Mouse (Mus musculus) forebrain, embryonic 11.5 days (tissue): ENCODE data around the gene Abt1. TPM values are rescaled to one million over a fixed set of nuclear protein-coding genes. Genes with fewer than 3 reads are reported as not detected.

Source experiments
- ATAC-seq: fragments of 200-750 bp; cut with Nextera tagmentation; replicated peaks from 2 replicates; pipeline ENCODE4 v1.8.0; 2017; ENCODE audit warnings: moderate TSS enrichment; ENCODE audit not compliant: low FRiP score
- DNase-seq: peaks from one replicate; pipeline ENCODE4 v3.0.0-alpha.2; 2017; ENCODE audit warnings: low spot score
- H3K27ac ChIP-seq: fragments of 300-500 bp; sonication (generic); 2 replicates; pipeline ENCODE4 v1.5.1; 2014; ENCODE audit warnings: low read depth, low read length
- H3K27me3 ChIP-seq: fragments of 300-500 bp; sonication (generic); 2 replicates; pipeline ENCODE4 v1.6.1; 2014; ENCODE audit warnings: mild to moderate bottlenecking, low read length, mixed read lengths; ENCODE audit not compliant: control insufficient read depth, insufficient read depth
- H3K36me3 ChIP-seq: fragments of 300-500 bp; sonication (generic); 2 replicates; pipeline ENCODE4 v1.6.1; 2014; ENCODE audit warnings: mild to moderate bottlenecking, low read length, moderate library complexity, mixed read lengths; ENCODE audit not compliant: control insufficient read depth, insufficient read depth
- H3K4me1 ChIP-seq: fragments of 300-500 bp; sonication (generic); replicated peaks from 2 replicates; pipeline ENCODE4 v1.6.1; 2014; ENCODE audit warnings: low read length, mixed read lengths; ENCODE audit not compliant: control insufficient read depth, insufficient read depth
- H3K4me2 ChIP-seq: fragments of 300-500 bp; sonication (generic); 2 replicates; pipeline ENCODE4 v1.6.1; 2014; ENCODE audit warnings: low read depth, mild to moderate bottlenecking, low read length, moderate library complexity, mixed read lengths; ENCODE audit not compliant: severe bottlenecking
- H3K4me3 ChIP-seq: fragments of 300-500 bp; sonication (generic); 2 replicates; pipeline ENCODE4 v1.5.1; 2014; ENCODE audit warnings: low read depth, low read length
- H3K9ac ChIP-seq: fragments of 300-500 bp; sonication (generic); 2 replicates; pipeline ENCODE4 v1.6.1; 2014; ENCODE audit warnings: low read length
- H3K9me3 ChIP-seq: fragments of 300-500 bp; sonication (generic); 2 replicates; pipeline ENCODE4 v1.6.1; 2016; ENCODE audit warnings: low read length, mixed read lengths; ENCODE audit not compliant: control insufficient read depth
- WGBS: fragments of 180-500 bp; shearing (Covaris S2); extraction: QIAGEN DNeasy Blood & Tissue Kit; methylation state at CpG from one replicate; pipeline ENCODE4 v1.1.7; 2014; 5-methylcytosine and 5-hydroxymethylcytosine counted together
- polyA plus RNA-seq: library from polyadenylated mRNA; unstranded; fragments of >200 nt; fragmentation: Nextera tagmentation; extraction: Ambion mirVana; gene quantifications from 2 replicates; pipeline ENCODE4 v1.2.1, GENCODE M21; 2014

Abt1 gene
- polyA plus RNA-seq, 1 experiment from 2014 or later = 13.0 TPM

GRCm38 (mm10) chr13:23369421-23369765 lies 54.3 kb downstream of the Abt1 start:
- no peak for DNase-seq
- Histone ChIP-seq H3K9ac (peak overlapping the region; percentile 81), H3K27ac (peak overlapping the region; percentile 95), H3K36me3 (no peaks in the 10 kb centered on the region), H3K4me3 (peak overlapping the region; percentile 76), H3K9me3 (no peaks in the 10 kb centered on the region), H3K27me3 (no peaks in the 10 kb centered on the region), H3K4me1 (no peaks in the 10 kb centered on the region; the same call in 1 of the 2 replicates), H3K4me2 (peak overlapping the region; percentile 52)
- WGBS = under 1% methylated on average over 10 of the region's 10 CpGs
- no peak for ATAC-seq

GRCm38 (mm10) chr13:23368583-23369420 lies 54.9 kb downstream of the Abt1 start, which contains the start of gene Zfp322a:
Gene Zfp322a, minus strand, starts transcription at chr13:23369208.
- DNase-seq (peak; percentile 98), ATAC-seq (peak; percentile 100)
- no peaks in the 10 kb centered on the region for H3K36me3 ChIP-seq
- H3K4me2 ChIP-seq = peak within 1 kb of the TSS; percentile 52
- peak within 1 kb of the TSS; percentile 81 for H3K9ac ChIP-seq
- no peaks in the 10 kb centered on the region for H3K27me3 ChIP-seq
- H3K4me1 ChIP-seq = no peaks in the 10 kb centered on the region; the same call in 1 of the 2 replicates
- under 1% methylated on average over 55 of the region's 55 CpGs for WGBS
- H3K4me3 ChIP-seq = peak within 1 kb of the TSS; percentile 76
- peak within 1 kb of the TSS; percentile 95 for H3K27ac ChIP-seq
- no peaks in the 10 kb centered on the region for H3K9me3 ChIP-seq

Other genes starting within 250 kb of the Abt1 start
- not detected in 2 replicates for gene Vmn1r220, start 235.9 kb downstream of the Abt1 start, polyA plus RNA-seq
- gene Vmn1r221, start 209.7 kb downstream of the Abt1 start, polyA plus RNA-seq = not detected in 2 replicates
- 0.16 TPM in 1 of 2 replicates, not detected in the other for gene Vmn1r222, start 187.9 kb downstream of the Abt1 start, polyA plus RNA-seq
- gene Vmn1r223, start 176.7 kb downstream of the Abt1 start, polyA plus RNA-seq = not detected in 2 replicates
- 61.9 and 72.7 TPM in 2 replicates for gene Zfp322a, start 54.7 kb downstream of the Abt1 start, polyA plus RNA-seq
- gene Btn1a1, start 42.0 kb upstream of the Abt1 start, polyA plus RNA-seq = 0.17 and 0.19 TPM in 2 replicates
- 0.48 and 0.59 TPM in 2 replicates for gene Btn2a2, start 65.0 kb upstream of the Abt1 start, polyA plus RNA-seq
- 2.0 and 4.9 TPM in 2 replicates for gene Hist1h4h, start 107.2 kb upstream of the Abt1 start, polyA plus RNA-seq
- 7.7 and 9.3 TPM in 2 replicates for gene Hist1h2af, start 110.0 kb upstream of the Abt1 start, polyA plus RNA-seq
- gene Hist1h3g, start 111.6 kb upstream of the Abt1 start, polyA plus RNA-seq = 5.2 and 5.7 TPM in 2 replicates
- 0.85 and 1.2 TPM in 2 replicates for gene Hist1h2bh, start 119.5 kb upstream of the Abt1 start, polyA plus RNA-seq
- 0.92 and 1.4 TPM in 2 replicates for gene Hist1h3f, start 120.2 kb upstream of the Abt1 start, polyA plus RNA-seq
- gene Hist1h4f, start 127.8 kb upstream of the Abt1 start, polyA plus RNA-seq = 1.2 and 1.3 TPM in 2 replicates
- 0.87 and 0.92 TPM in 2 replicates for gene Hist1h1d, start 129.4 kb upstream of the Abt1 start, polyA plus RNA-seq
- gene Hist1h3e, start 138.5 kb upstream of the Abt1 start, polyA plus RNA-seq = 6.7 and 10.4 TPM in 2 replicates
- gene Hist1h2ae, start 147.4 kb upstream of the Abt1 start, polyA plus RNA-seq = 96.4 and 102 TPM in 2 replicates
- 7.4 and 10.0 TPM in 2 replicates for gene Hist1h2bg, start 147.5 kb upstream of the Abt1 start, polyA plus RNA-seq
- 4.5 and 5.9 TPM in 2 replicates for gene Hist1h2bf, start 150.3 kb upstream of the Abt1 start, polyA plus RNA-seq
- 2.5 and 3.0 TPM in 2 replicates for gene Hist1h2ad, start 150.5 kb upstream of the Abt1 start, polyA plus RNA-seq
- 11.9 and 13.9 TPM in 2 replicates for gene Hist1h3d, start 151.9 kb upstream of the Abt1 start, polyA plus RNA-seq
- gene Hist1h4d, start 157.7 kb upstream of the Abt1 start, polyA plus RNA-seq = 132 and 133 TPM in 2 replicates
- 4.0 and 4.6 TPM in 2 replicates for gene Hist1h2be, start 197.3 kb upstream of the Abt1 start, polyA plus RNA-seq
- 27.3 and 27.7 TPM in 2 replicates for gene Hist1h1e, start 198.7 kb upstream of the Abt1 start, polyA plus RNA-seq